8 mouse cellular contexts compared by ENCODE assay signal in genomic region chr12:3572581-3573397, GRCm38 (mm10). TPM values are rescaled to one million over a fixed set of nuclear protein-coding genes. Genes with fewer than 3 reads are reported as not detected.
DNase-seq lines count a peak whose midpoint lies in the region; ATAC-seq and TF ChIP-seq lines count a peak whose summit lies in the region.

No protein-coding gene starts in this region.

- H3K4me1 ChIP-seq in heart, adult 2 months (ENCODE audit: control insufficient read depth, insufficient read depth, low read length): no peaks in the 10 kb centered on the region
- H3K4me1 ChIP-seq in brown adipose tissue, adult 24 weeks (ENCODE audit: control insufficient read depth, insufficient read depth, insufficient read length, low read length): no peaks in the 10 kb centered on the region
- peaks cover 14% of the 10 kb centered on the region for H3K4me1 ChIP-seq in forebrain, embryonic 10.5 days
- H3K4me1 ChIP-seq in hindbrain, postnatal 0 days (ENCODE audit: insufficient read depth, low read length): peaks cover 7% of the 10 kb centered on the region

- DNase-seq in heart, adult 2 months: no peak
- DNase-seq in heart, adult 11 months: no peak
- DNase-seq in forebrain, embryonic 10.5 days (ENCODE audit: extremely low spot score, low spot score): peak; percentile 66
- peak; percentile 73 for DNase-seq in hindbrain, postnatal 0 days (ENCODE audit: low spot score)
- peak; percentile 63 for DNase-seq in left cerebral cortex, postnatal 4 days
- DNase-seq in spleen, postnatal 14 days (ENCODE audit: low spot score in 2 of 2): peak; percentile 24 to 38

- peak overlapping the region; percentile 85 for H3K4me3 ChIP-seq in heart, adult 2 months
- H3K4me3 ChIP-seq in brown adipose tissue, adult 24 weeks (ENCODE audit: insufficient read depth, low read depth, low read length): peak overlapping the region; percentile 96
- H3K4me3 ChIP-seq in forebrain, embryonic 10.5 days: peak overlapping the region; percentile 88
- H3K4me3 ChIP-seq in hindbrain, postnatal 0 days (ENCODE audit: low read length): peak overlapping the region; percentile 97

- H3K4me2 ChIP-seq in hindbrain, postnatal 0 days (ENCODE audit: low read depth, low read length): peak overlapping the region; percentile 88

- no peaks in the 10 kb centered on the region for H3K9me3 ChIP-seq in forebrain, embryonic 10.5 days
- no peaks in the 10 kb centered on the region for H3K9me3 ChIP-seq in hindbrain, postnatal 0 days (ENCODE audit: low read length)

- H3K36me3 ChIP-seq in heart, adult 2 months (ENCODE audit: control insufficient read depth, insufficient read depth, low read length): no peaks in the 10 kb centered on the region
- H3K36me3 ChIP-seq in forebrain, embryonic 10.5 days (replicated peaks): no peaks in the 10 kb centered on the region
- H3K36me3 ChIP-seq in hindbrain, postnatal 0 days (ENCODE audit: insufficient read depth, low read length): no peaks in the 10 kb centered on the region

- TF ChIP-seq POLR2A in heart, adult 2 months (IDR thresholded peaks at IDR 0.05; ENCODE audit: insufficient read depth, low read depth, low read length): no peak

- intact Hi-C loops in heart, adult 2 months (cut with DNase I): loop anchor here (5.0 kb wide), 2 partner anchors 145 to 1335 kb away; partner anchors contain the start of genes Asxl2 and Ubxn2a
- intact Hi-C loops in left cerebral cortex, postnatal 4 days (cut with DNase I): no loop called here

- no peaks in the 10 kb centered on the region for H3K27me3 ChIP-seq in heart, adult 2 months (ENCODE audit: control insufficient read depth, insufficient read depth, low read length)
- H3K27me3 ChIP-seq in forebrain, embryonic 10.5 days (ENCODE audit: poor library complexity, severe bottlenecking): 0 out of 2 replicates have a peak, but pooled peaks cover 3% of the 10 kb centered on the region
- H3K27me3 ChIP-seq in hindbrain, postnatal 0 days (ENCODE audit: insufficient read depth, low read length): no peaks in the 10 kb centered on the region

- peak; percentile 85 for ATAC-seq in hindbrain, postnatal 0 days
- ATAC-seq in megakaryocyte-erythroid progenitor cell, adult 5-6 weeks (replicated peaks; ENCODE audit: low FRiP score, low TSS enrichment, poor library complexity, severe bottlenecking): peak; percentile 56

- peak overlapping the region; percentile 56 for H3K27ac ChIP-seq in heart, adult 2 months
- H3K27ac ChIP-seq in brown adipose tissue, adult 24 weeks (replicated peaks; ENCODE audit: low read depth, low read length): no peak overlapping the region
- peak overlapping the region; percentile 97 for H3K27ac ChIP-seq in forebrain, embryonic 10.5 days
- peak overlapping the region; percentile 94 for H3K27ac ChIP-seq in hindbrain, postnatal 0 days

- no peak for TF ChIP-seq EP300 in heart, adult 2 months (IDR thresholded peaks at IDR 0.05; ENCODE audit: insufficient read depth, low read depth, low read length)

- TF ChIP-seq CTCF in heart, adult 2 months (IDR thresholded peaks at IDR 0.05): no peak
- TF ChIP-seq CTCF in hindbrain, postnatal 0 days (IDR thresholded peaks at IDR 0.05; ENCODE audit: low read depth): no peak

- WGBS in heart, adult 2 months: 3% methylated on average over 48 of the region's 53 CpGs
- 1% methylated on average over 53 of the region's 53 CpGs for WGBS in forebrain, embryonic 10.5 days
- under 1% methylated on average over 53 of the region's 53 CpGs for WGBS in hindbrain, postnatal 0 days

- peak overlapping the region; percentile 91 for H3K9ac ChIP-seq in heart, adult 2 months (ENCODE audit: low read depth, low read length)
- peak overlapping the region; percentile 99 for H3K9ac ChIP-seq in hindbrain, postnatal 0 days (replicated peaks; ENCODE audit: low read length)

- H3K79me2 ChIP-seq in heart, adult 2 months (replicated peaks; ENCODE audit: control insufficient read depth, insufficient read depth, low read length): no peaks in the 10 kb centered on the region

RNA-seq across cellular contexts. Expression of gene Dtnb, which starts 0.6 kb away (rescaled TPM):
- total RNA-seq in heart, adult 2 months (2021): 1 to 10 TPM; 6.0 to 7.1 TPM
- polyA plus RNA-seq in heart, adult 2 months (2012; rRNA removed): 6.9 and 8.0 TPM in 2 replicates
- 2.0 and 2.2 TPM in 2 replicates for polyA plus RNA-seq in brown adipose tissue, adult 24 weeks (2012; ENCODE audit: insufficient read depth, insufficient read length, missing spikeins)
- polyA plus RNA-seq in forebrain, embryonic 10.5 days (2016; fragmentation: Nextera tagmentation; extraction: Ambion mirVana): 29.7 and 31.3 TPM in 2 replicates
- 47.8 and 54.3 TPM in 2 replicates for total RNA-seq in hindbrain, postnatal 0 days (2014; rRNA removed)
- 48.4 and 51.6 TPM in 2 replicates for polyA plus RNA-seq in hindbrain, postnatal 0 days (2015; fragmentation: Nextera tagmentation; extraction: Ambion mirVana)
- 10 to 100 TPM; 64.4 to 67.3 TPM for total RNA-seq in left cerebral cortex, postnatal 4 days (2021)
- 43.8 and 49.1 TPM in 2 replicates for total RNA-seq in megakaryocyte-erythroid progenitor cell, adult 5-6 weeks (2014; fragmentation: Nextera tagmentation)
- total RNA-seq in megakaryocyte-erythroid progenitor cell, adult 5-6 weeks (2017): 16.8 and 22.9 TPM in 2 replicates

Comparison
In these comparisons a context has a peak if more than half of its experiments do, and no peak if none do; other contexts are left out.
1. DNase-seq: peak in forebrain, embryonic 10.5 days (single experiment), hindbrain, postnatal 0 days (single experiment), left cerebral cortex, postnatal 4 days (single experiment) and spleen, postnatal 14 days (2 of 2); none in heart, adult 2 months (0 of 2) and heart, adult 11 months (single experiment).
2. Peak in every context shown above with its lines, with median percentiles within 50 percentile points of each other: H3K4me3 ChIP-seq.